Mouse (Mus musculus) spleen, embryonic (tissue): ENCODE measurements around the gene Mt4.
"Not testable (repeated sequence)": the region's sequence is repeated elsewhere in the genome, so short reads cannot be mapped to it uniquely, and the experiment has no call there.

ENCODE experiments used
- CTCF ChIA-PET: fragments of 350-600 bp; sonication (Branson Sonifier 250); formaldehyde crosslinking; loops from one replicate; lab custom pipeline; 2022; lab: Charles Lee

The Mt4 gene

DNA sequence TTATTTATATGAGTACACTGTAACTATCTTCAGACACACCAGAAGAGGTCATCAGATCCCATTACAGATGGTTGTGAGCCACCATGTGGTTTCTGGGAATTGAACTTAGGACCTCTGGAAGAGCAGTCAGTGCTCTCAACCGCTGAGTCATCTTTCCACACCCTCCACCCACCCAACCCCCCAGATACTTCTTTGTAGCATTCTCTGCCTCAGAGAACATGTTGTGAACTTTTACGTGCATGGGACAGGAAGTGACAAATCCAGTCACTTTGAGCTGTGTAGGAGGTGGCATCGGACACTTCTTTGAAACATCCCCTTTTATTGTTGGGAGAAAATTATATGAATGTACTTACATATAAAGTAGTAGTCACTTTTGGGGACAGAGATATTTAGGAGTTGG is 2.4 kb upstream of the Mt4 start:
- CTCF ChIA-PET: not testable (repeated sequence)

DNA sequence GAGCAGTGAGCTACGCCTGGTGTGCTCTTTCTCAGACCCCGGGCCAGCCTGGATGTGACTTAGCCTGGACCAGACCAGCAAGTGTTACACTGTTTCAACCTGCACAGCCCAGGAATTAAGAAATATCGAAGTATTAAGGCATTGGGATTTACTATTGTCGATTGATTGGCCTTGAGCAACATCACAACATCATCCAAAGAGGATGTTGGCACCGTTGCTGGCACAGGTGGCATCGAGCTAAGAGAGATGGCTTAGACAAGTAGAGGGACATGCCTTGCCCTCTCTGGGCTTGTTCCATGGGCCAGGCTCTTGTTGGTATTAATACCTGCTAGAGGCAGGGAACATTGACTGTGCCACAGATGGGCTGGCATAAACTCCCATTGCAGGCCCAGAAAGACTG is 1.4 kb upstream of the Mt4 start:
- CTCF ChIA-PET: no interaction called here

DNA sequence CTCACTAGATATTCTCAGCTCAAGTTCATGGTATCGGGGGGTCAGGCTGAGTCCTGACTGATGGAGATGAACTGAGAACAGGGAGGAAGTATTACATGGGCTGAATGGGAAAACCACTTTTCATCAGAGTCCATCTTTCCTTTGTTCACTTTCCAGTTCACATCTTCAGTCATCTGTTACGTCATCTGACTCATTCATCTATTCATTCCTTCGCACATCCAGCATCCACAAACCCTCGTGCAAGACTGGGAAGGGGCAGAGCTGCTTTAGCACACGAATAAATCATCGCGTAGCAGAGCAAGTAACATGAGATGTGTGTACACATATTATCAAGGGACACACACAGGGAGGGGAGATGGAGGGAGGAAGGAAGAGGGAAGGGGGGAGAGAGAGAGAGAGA is 805 bp upstream of the Mt4 start:
- CTCF ChIA-PET: no interaction called here

- CTCF ChIA-PET: no interaction called here
Measured at GRCm38 (mm10) chr8:94140266-94140795, 3.3 kb downstream of the Mt4 start.

DNA sequence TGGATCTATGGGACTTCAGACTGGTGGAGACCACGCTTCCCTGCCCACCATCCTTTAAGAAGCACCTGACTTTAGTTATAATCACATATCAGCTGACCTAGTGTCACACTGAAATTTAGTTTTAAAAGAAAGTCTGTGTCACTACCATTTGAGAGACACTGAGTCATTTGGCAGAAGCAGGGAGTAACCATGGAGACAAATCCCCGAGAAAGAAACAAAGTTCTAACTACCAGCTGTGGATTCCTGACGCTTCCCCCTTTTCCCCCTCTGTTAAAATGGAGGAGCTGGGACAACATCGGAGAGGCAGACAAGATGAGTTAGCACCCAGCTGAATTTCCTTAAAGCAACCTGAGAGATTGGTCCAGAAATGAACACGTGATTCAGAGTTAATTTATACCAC is 11.2 kb downstream of the Mt4 start:
- CTCF ChIA-PET: interaction anchor here (0.6 kb wide), 1 partner anchor 53 kb away, joined by 3 read pairs; no protein-coding TSS in a partner anchor

DNA sequence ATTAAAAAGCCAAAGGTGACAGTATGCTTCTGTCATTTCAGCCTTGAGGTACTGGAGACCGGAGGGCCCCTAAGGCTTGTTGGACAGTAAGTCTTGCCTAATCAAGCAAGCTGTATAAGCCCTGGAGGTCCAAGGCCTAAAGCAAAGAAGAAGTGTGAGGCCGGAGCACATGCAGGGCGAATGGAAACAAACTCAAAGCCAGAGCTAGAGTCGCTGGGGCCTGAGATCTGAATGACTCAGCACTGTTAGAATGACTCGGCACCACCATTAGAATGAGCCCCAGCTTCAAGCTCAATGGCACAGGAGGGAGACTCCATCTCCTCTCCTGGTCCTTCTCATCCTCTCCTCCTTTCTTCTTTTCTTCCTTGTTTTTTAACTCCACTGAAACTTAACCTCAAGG is 13.9 kb downstream of the Mt4 start:
- CTCF ChIA-PET: no interaction called here

DNA sequence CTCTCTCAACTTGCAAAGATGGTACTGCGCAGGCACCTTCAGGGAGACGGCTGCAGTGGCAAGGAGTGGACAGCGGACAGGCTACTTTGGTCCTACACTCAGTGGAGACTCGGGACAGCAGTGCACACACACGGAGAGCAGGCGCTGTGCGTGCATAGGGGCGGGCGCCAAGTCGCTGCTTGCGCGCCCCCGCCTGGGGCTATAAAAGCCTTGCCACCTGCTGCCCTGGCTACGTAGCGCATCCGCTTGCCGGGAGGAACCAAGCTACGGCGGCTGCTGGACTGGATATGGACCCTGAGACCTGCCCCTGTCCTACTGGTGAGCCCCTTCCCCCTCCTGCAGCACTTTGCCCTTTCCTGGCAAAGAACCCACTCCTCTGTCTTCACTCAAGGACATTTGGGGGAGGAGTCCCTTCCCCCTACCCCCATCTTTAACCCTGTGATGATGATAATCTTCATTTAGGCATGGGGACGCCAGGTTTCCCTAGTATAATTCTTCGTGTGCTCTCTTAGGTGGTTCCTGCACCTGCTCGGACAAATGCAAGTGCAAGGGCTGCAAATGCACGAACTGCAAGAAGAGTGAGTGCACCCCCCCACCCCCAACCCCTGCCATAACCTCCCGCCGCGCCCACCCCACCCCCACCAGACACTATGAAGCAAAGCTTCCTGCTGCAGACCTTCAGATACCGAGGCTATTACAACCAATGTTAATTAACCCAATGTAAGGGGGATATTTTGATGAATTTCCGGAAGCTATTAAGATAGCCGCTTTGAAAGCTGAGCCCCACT is 15.7 kb downstream of the Mt4 start, which contains the start of gene Mt3:
Gene Mt3, plus strand, starts transcription at position 95 of the 788 bp plus-strand sequence.
- CTCF ChIA-PET: no interaction called here

GRCm38 (mm10) chr8:94153451-94153850 is 16.5 kb downstream of the Mt4 start:
- CTCF ChIA-PET: no interaction called here

DNA sequence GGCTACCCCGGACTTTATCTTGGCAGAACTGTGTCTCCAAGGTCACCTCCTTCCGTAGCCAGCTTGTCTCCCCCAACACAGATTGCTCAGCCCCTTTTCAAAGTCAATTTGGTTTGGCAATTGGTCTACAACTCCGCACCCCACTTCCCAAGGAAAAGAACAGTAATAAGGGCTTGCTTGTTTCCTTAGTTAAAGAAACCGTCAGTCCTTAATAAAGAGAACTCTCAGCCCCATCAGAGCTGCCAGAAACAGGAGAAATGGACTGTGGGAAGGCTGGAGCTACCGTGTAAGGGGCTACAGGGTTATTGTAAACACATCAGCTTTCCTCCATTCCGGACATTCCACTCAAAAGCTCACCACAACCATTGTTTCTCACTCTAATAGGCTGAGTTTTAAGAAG is 17.5 kb downstream of the Mt4 start:
- CTCF ChIA-PET: no interaction called here

DNA sequence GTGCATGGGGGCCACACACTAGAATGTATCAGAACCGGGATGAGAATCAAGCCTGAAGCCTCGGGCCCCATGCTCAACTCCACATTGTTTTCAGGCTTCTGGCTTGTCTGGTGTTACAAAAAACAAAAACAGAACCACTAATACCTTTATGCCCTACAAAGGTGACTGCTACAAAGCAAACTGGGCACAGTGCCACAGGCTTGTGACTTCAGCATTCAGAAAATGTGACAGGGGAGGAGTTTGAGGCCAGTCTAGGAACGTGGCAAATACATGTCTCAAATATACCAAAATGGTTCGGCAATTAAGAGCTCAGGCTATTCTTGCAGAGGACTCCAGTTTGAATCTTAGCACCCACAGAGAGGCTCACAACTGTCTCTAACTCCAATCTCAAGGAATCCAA is 19.1 kb downstream of the Mt4 start:
- CTCF ChIA-PET: no interaction called here

GRCm38 (mm10) chr8:94165772-94166171 is 28.8 kb downstream of the Mt4 start:
- CTCF ChIA-PET: interaction anchor here (2.1 kb wide), 1 partner anchor 34 kb away, joined by 18 read pairs; no protein-coding TSS in a partner anchor

- CTCF ChIA-PET: interaction anchor here (0.5 to 2.1 kb wide), 4 partner anchors 27 to 75 kb away, joined by 3 to 18 read pairs (median 4); no protein-coding TSS in a partner anchor
Measured at GRCm38 (mm10) chr8:94167244-94167643, 30.2 kb downstream of the Mt4 start.

GRCm38 (mm10) chr8:94169547-94169946 is 32.5 kb downstream of the Mt4 start:
- CTCF ChIA-PET: interaction anchor here (0.6 to 1.2 kb wide), 2 partner anchors 15 to 17 kb away, joined by 3 to 6 read pairs; no protein-coding TSS in a partner anchor

DNA sequence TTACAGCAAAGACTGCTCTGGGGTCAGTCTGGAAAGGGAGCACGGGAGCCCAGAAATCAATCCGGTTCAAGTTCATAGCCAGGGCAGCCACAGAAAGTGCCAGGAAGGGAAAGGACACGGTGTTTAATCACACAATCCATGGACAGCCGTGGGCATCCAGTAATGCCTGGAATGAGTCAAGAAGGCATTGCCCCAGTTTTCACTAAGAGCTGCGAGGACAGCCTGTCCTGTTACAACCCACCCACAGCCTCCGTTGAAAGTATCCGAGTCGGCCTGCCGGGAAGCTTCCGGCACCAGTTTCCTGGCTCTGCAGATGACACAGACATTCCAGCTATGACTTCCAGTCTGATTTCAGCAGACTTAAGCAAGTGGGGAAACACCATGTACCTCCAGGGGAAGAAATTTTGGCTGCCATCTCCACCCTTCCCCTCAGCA is 34.3 kb downstream of the Mt4 start:
- CTCF ChIA-PET: no interaction called here

DNA sequence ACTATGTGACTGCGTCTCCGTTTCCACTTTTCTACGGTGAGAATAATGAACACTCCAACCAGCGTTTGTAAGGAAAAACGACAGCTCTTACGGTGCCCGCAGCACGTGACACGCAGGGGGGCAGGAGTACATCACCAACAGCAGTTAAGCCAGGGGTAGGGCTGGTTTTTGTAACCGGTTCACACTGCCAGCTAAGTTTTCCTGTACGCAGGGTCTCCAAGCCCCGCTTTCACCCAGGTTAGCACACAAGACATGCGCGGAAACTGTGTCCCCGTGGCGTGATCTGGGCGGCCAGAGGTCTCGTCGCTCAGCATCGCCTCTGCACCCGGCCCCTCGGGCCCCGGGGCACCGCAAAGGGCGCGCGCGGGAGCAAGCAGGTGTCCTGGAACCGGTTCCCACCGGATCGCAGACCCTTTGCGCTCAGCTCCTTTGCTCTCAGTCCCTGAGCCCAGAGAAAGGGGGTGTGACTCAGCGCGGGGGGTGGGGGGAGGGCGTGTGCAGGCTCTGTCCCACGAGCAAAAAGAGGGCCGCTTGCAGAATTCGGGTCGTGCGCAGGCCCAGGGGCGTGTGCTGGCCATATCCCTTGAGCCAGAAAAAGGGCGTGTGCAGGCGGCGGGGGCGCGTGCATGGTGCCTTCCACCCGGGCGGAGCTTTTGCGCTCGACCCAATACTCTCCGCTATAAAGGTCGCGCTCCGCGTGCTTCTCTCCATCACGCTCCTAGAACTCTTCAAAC is 35.2 kb downstream of the Mt4 start, which contains the start of gene Mt2:
Gene Mt2, plus strand, starts transcription at position 590 of the 734 bp plus-strand sequence.
- CTCF ChIA-PET: interaction anchor here (0.6 kb wide), 1 partner anchor 18 kb away, joined by 4 read pairs; no protein-coding TSS in a partner anchor

DNA sequence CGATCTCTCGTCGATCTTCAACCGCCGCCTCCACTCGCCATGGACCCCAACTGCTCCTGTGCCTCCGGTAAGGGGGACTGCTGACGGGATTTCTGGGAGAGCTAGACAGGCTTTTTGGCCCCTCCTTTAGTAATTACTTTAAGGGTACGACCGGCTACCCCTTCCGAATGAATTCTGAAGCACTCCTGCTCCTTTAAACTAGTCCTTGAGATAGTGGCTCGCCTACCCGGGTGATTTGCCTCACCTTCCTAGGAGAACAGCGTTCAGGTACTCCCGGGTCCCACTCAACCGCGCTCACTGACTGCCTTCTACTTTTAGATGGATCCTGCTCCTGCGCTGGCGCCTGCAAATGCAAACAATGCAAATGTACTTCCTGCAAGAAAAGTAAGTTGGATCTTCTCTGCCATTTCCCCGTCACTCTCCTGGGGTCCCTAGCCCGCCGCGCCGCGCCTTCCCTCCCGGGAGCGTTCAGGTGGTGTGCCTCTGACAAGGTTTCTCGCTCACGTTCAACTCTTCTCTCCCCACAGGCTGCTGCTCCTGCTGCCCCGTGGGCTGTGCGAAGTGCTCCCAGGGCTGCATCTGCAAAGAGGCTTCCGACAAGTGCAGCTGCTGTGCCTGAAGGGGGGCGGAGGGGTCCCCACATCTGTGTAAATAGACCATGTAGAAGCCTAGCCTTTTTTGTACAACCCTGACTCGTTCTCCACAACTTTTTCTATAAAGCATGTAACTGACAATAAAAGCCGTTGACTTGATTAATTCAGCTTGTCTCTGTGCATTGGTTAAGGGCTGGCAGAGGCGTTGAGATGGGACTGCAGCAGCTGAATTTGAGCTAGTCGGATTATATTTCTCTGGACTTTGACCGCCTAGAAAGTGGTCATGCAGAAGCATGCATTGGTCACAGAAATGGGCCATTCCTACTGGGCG is 36.1 kb downstream of the Mt4 start:
- CTCF ChIA-PET: no interaction called here

DNA sequence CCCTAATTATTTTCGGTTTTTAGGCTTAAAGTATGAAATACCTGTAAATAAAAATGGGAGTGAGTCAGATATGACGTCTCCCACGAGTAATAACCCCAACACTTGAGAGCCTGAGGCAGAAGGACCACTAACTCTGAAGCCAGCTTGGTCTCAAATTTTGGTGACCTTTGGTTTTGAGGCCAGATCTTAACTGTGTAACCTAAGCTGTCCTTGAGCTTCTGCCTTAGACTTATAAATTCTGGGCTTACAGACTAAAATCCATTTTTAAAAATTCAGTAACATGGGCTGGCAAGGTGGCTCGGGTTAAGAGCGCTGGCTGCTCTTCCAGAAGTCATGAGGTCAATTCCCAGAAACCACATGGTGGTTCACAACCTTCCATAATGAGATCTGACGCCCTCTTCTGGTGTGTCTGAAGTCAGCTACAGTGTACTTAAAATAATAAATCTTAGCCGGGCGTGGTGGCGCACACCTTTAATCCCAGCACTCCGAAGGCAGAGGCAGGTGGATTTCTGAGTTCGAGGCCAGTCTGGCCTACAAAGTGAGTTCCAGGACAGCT is 36.9 kb downstream of the Mt4 start:
- CTCF ChIA-PET: no interaction called here

- CTCF ChIA-PET: no interaction called here
Measured at GRCm38 (mm10) chr8:94174619-94175213, 37.7 kb downstream of the Mt4 start.

GRCm38 (mm10) chr8:94177716-94178390 is 40.9 kb downstream of the Mt4 start:
- CTCF ChIA-PET: interaction anchor here (0.7 kb wide), 1 partner anchor 569 kb away, joined by 4 read pairs; no protein-coding TSS in a partner anchor
